Mouse (Mus musculus) cerebellum, adult 8-10 months (tissue): Measurements from ENCODE around the gene Tmem258.
"Not testable (repeated sequence)": the region's sequence is repeated elsewhere in the genome, so short reads cannot be mapped to it uniquely, and the experiment has no call there.

Source experiments
- DNase-seq: peaks from one replicate; pipeline ENCODE4 v3.0.0; 2022

The Tmem258 gene

GRCm38 (mm10) chr19:10203848-10204615, at the start of gene Tmem258, which contains the start of gene Fen1:
Gene Tmem258 (plus strand): TSS chr19:10204014.
Gene Fen1 (minus strand): TSS chr19:10204169.
- peak; percentile 96 for DNase-seq

- DNase-seq, result no peak
These were observed 46.1 kb upstream of the Tmem258 start for GRCm38 (mm10) chr19:10157725-10158124.

GRCm38 (mm10) chr19:10163896-10164295, 39.9 kb upstream of the Tmem258 start:
- DNase-seq, result no peak

- not testable (repeated sequence) for DNase-seq
These were observed 37.9 kb upstream of the Tmem258 start for GRCm38 (mm10) chr19:10165928-10166327.

GRCm38 (mm10) chr19:10167112-10167511, 36.7 kb upstream of the Tmem258 start:
- DNase-seq, result no peak

GRCm38 (mm10) chr19:10167951-10168350, 35.9 kb upstream of the Tmem258 start:
- no peak for DNase-seq

- no peak for DNase-seq
These were observed 35.4 kb upstream of the Tmem258 start for GRCm38 (mm10) chr19:10168441-10168840.

GRCm38 (mm10) chr19:10169179-10169578, 34.6 kb upstream of the Tmem258 start:
- DNase-seq, result no peak

- not testable (repeated sequence) for DNase-seq
These were observed 34.0 kb upstream of the Tmem258 start for GRCm38 (mm10) chr19:10169692-10170330.

GRCm38 (mm10) chr19:10170466-10170865, 33.3 kb upstream of the Tmem258 start:
- no peak for DNase-seq

GRCm38 (mm10) chr19:10171359-10171758, 32.5 kb upstream of the Tmem258 start:
- no peak for DNase-seq

- no peak for DNase-seq
These were observed 32.0 kb upstream of the Tmem258 start for GRCm38 (mm10) chr19:10171846-10172245.

- DNase-seq, result no peak
These were observed 30.6 kb upstream of the Tmem258 start for GRCm38 (mm10) chr19:10173116-10173718.

- DNase-seq, result no peak
These were observed 29.8 kb upstream of the Tmem258 start for GRCm38 (mm10) chr19:10173844-10174539.

GRCm38 (mm10) chr19:10174956-10175355, 28.9 kb upstream of the Tmem258 start:
- DNase-seq, result no peak

- DNase-seq, result no peak
These were observed 27.3 kb upstream of the Tmem258 start for GRCm38 (mm10) chr19:10176477-10176876.

- DNase-seq, result no peak
These were observed 26.9 kb upstream of the Tmem258 start for GRCm38 (mm10) chr19:10176941-10177372.

GRCm38 (mm10) chr19:10181225-10181624, 22.6 kb upstream of the Tmem258 start:
- no peak for DNase-seq

GRCm38 (mm10) chr19:10182142-10182541, 21.7 kb upstream of the Tmem258 start:
- no peak for DNase-seq

- DNase-seq, result peak; percentile 91
These were observed 21.0 kb upstream of the Tmem258 start, which contains the start of gene Fads1 for GRCm38 (mm10) chr19:10182670-10183298. Gene Fads1 (plus strand): TSS chr19:10182888.

GRCm38 (mm10) chr19:10183299-10183983, 20.4 kb upstream of the Tmem258 start:
- DNase-seq, result peak; percentile 66

GRCm38 (mm10) chr19:10184096-10184495, 19.7 kb upstream of the Tmem258 start:
- DNase-seq, result no peak
